Mouse (Mus musculus) Muller cell, postnatal 12 days (primary cell): ENCODE measurements around the gene Abtb2.
"Not testable (repeated sequence)": the region's sequence is repeated elsewhere in the genome, so short reads cannot be mapped to it uniquely, and the experiment has no call there.

Source experiments
- DNase-seq: peaks from one replicate; pipeline ENCODE4 v3.0.0-alpha.2; 2015; ENCODE audit errors: inconsistent ontology term

The Abtb2 gene

DNA sequence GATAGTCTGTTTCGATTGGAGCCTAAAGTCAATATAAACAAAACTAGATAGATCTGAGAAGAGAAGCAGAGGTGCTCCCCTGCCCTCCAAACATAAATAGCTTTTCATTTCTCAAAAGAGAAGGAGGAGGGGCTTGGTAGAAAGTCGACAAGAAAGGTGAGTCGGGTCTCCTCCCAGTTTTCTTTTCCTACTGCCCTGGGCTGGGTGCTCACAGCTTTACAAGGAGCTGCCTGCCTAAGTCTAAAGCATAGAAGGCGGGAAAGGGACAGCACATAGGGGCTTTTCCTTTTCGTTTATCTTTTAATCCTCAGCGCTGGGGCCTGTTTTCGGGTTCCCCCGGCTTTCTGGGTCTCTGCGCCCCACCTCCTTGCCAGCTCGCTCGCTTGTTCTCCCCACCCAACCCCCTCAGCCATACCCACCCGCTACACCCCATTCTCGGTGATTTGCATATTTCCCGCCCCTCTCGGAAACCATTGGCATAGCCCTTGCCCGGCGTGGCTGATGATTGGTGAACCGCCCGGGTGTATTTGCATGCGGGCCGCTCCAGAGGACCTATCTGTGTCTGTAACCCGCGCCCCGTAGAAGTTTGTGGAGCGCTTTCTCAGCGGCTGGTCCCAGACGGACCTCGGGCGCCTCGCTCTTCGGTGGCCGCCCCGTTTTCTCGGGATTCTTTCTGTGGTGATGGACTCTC, at the start of gene Abtb2:
Gene Abtb2 (plus strand): TSS at position 579 of the 691 bp plus-strand sequence.
- peak; percentile 94 for DNase-seq

- no peak for DNase-seq
Measured at GRCm38 (mm10) chr2:103516472-103516871, 49.6 kb upstream of the Abtb2 start.

GRCm38 (mm10) chr2:103525596-103525995, 40.5 kb upstream of the Abtb2 start:
- no peak for DNase-seq

- peak; percentile 36 for DNase-seq
Measured at GRCm38 (mm10) chr2:103547132-103547531, 19.0 kb upstream of the Abtb2 start.

DNA sequence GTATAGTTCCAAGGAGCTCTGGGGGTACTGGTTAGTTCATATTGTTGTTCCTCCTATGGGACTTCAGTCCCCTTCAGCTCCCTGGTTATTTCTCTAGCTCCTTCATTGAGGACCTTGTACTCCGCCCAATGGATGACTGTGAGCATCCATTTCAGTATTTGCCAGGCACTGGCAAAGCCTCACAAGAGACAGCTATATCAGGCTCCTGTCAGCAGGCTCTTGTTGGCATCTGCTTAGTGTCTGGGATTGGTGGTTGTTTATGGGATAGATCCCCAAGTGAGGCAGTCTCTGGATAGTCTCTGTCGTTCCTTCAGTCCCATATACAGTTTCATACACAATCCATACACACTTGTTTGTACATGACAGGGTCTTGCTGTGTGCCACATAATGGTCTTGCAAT, 15.8 kb upstream of the Abtb2 start:
- DNase-seq = not testable (repeated sequence)

DNA sequence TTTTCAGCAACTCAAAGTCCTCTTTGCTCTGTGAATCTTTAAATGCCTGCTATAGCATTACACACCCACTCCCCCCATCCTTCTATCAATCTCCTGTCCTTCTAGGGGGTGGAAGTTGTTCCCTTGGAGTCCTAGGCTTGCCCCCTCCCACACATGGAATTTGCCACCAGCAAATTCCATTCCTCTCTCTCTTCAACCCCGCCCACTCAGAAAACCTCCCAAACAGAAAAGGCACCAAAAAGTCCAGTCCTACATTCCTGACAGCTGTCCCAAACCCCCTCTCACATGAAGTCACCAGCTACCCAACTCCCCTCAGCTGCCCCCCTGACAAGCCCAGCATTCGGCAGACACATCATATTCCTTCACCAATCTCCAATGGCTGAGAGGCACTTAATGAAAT, 12.1 kb upstream of the Abtb2 start:
- peak; percentile 62 for DNase-seq

DNA sequence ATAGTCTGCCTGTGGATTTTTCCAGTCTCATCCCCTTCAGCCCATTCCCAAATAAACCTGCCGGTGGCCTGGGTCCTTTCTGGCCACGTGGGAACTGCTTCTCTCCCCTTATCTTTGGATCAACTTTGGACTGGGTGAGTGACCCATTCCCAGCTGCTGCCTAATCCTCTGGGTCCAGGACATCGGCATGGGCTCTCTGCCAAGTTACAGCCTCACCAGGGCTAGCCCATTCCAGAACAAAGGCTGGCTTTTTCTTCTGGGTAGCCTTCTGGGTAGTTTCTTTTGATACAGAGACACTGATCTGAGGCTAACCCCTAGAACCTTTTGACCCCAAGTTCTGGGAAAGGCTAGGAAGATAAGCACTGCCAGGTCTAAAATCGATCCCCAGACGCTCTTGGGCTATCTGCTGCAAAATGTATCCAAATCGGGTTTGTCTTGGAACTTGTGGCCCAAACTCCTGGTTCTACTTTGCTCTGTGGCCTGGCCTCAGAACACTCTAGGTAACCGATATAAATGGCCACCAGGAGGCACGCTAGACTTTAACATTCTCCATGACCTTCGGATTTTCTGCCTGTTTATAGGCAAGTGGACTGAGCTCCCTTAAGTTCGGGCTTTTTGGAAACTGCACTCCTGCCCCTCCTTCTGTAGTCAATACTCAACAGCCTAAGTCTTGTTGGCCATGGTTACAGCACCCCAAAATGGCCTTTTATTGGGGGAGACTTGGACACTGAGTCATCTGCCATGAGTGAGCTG, 9.8 kb upstream of the Abtb2 start:
- no peak for DNase-seq

GRCm38 (mm10) chr2:103560955-103561354, 5.2 kb upstream of the Abtb2 start:
- DNase-seq = no peak

- peak; percentile 72 for DNase-seq
Measured at GRCm38 (mm10) chr2:103564427-103565023, 1.6 kb upstream of the Abtb2 start.

DNA sequence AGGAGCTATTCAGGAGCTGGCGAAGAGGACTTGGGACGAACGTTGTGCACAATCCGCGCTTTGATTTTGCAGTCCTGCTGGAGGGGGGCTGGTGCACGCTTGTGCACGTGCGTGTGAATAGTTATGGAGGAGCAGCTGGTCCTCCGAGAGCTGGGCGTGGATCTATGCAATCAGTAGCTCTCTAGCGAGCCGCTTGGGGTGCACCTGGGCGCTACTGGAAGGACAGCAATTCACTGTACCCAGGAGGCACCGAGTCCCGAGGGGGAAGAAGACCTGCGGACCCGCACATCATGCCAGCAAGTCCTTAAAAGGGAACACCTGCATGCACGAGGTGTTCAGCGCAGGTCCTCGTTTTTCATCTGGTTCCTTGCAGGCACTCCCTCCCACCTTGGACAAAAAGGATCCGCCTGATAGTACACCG, 929 bp upstream of the Abtb2 start:
- DNase-seq = peak; percentile 27

DNA sequence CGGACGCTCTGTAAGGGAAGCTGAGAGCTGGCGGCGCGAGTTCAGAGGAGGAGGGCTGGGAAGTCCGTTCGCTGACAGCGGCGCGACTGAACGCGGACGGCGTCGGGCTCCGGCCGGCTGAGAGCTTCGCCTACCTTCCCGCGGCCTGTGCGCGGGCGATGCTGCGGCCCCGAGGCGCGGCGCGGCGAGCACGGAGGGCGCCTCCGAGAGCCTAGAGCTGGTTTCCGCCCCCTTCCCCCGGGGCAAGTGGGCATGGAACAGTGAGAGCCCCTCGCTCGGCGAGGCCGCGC, 258 bp downstream of the Abtb2 start:
- no peak for DNase-seq

DNA sequence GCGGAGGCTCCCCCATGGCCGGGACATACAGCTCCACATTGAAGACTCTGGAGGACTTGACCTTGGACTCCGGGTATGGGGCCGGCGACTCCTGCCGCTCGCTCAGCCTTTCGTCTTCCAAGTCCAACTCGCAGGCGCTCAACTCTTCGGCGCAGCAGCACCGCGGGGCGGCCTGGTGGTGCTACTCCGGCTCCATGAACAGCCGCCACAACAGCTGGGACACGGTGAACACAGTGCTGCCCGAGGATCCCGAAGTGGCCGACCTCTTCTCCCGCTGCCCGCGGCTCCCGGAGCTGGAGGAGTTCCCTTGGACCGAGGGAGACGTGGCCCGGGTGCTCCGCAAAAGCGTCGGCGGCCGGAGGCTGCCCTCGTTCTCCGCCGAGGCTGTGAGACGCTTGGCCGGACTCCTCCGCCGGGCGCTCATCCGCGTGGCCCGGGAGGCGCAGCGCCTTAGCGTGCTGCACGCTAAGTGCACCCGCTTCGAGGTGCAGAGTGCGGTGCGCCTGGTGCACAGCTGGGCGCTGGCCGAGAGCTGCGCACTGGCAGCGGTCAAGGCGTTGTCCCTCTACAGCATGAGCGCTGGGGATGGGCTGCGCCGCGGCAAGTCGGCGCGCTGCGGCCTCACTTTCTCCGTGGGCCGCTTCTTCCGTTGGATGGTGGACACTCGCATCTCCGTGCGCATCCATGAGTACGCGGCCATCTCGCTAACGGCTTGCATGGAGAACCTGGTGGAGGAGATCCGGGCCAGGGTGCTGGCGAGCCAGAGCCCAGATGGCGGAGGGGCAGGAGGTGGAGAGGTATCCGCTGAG, 807 bp downstream of the Abtb2 start:
- peak; percentile 80 for DNase-seq

DNA sequence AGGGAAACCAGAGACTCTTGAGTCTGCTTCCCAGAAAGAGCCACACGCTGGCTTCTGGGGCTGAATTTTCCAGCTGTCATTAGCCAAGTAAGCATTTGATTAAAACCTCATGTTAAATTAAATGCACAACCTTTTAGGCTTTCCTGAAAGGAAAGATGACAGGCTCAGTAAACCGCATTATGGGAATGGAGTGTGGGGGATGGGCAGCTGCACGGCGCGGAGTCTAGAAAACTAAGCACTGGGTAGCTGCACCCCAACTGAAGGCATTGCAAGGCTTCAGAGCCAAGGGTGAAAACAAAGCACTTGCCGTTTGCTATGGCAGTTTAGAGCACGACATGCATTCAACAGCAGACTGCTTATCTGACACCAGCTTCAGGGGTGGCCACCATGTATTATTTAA, 2.1 kb downstream of the Abtb2 start:
- DNase-seq = no peak

- DNase-seq = peak; percentile 53
Measured at GRCm38 (mm10) chr2:103569716-103570115, 3.6 kb downstream of the Abtb2 start.

- DNase-seq = no peak
Measured at GRCm38 (mm10) chr2:103572354-103572753, 6.2 kb downstream of the Abtb2 start.

DNA sequence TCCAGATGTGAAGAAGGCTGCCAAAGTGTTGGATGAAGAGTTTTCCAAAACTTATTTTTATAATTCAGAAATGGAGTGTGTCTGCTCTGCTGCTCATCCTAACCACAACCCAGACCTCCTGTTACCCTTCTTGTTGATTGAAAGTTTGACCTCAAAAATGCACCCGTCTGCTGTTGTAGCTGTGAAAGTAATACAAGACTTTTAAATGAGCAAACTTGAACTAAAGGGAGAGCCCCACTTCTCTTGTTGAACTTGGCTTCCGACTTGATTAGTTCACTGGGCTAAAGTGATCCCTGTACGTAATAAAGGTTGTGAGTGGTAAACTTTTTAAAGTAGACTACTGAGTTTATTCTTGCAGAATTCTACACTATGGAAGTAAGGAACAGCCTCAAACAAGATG, 10.3 kb downstream of the Abtb2 start:
- no peak for DNase-seq

DNA sequence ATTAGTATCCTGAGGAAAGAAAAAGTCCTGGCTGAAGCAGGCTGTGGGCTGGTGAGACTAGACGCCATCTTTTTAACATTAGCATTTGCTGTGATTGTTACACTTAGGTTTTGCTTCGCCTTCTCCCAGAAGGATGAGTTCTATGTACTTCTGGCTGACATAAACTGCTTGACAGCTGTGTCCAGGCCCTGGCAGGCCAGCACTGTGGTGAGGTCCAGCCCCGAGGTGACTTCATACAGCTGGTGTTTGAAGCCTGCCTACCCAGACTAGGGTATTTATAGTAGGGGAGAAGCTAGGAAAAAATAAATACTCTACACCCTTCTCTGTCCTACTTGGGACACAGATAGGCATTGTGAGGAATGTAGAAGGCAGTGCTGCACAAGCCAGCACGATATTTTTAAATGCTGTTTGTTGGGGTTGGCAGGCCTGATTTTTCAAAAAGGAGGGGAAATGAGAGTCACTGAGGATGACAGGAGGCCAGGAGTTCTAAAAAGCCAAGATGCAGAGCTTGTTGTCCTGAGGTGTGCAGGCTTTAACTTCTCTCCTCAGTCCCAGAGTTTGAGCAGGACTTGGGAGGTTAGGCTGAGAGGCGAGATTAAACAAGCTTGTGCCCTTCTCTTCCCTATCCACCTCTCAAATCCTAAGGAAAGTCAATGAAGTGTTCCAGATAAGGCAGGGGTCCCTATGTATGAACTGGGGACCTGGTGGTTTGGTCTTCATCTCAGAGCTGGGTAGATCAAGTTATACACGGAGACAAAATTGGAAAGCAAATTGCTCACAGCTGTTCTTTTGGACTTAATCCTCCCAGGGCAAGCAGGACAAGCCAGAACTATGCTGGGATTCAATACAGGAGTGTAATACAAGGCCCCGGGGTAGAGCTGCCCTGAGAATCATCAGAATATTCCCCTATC, 11.9 kb downstream of the Abtb2 start:
- no peak for DNase-seq

DNA sequence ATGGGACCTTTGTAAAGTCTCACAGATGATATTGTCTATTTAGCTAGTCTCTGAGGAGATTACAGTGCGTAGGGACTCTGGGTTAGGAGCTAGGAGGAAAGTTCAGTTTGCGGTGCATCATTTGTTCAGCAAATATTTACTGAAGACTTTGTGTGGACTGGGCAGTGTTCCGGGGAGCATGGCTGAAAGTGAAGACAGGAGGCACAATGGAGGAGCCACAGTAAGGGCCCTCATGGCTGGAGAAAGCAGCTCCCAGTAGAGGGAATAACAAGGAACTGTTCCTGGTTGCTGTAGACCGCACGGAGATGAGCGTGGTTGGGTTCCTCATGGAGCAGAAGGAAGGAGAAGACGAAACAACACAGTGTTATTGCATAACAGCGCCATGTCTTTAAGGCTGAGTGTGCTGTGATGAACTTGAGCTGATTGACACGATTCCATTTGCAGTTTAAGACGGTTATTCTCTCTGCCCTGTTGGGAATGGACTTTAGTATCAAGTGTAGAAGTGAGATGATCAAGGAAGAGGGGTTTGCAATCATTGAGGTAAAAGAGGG, 12.6 kb downstream of the Abtb2 start:
- no peak for DNase-seq

DNA sequence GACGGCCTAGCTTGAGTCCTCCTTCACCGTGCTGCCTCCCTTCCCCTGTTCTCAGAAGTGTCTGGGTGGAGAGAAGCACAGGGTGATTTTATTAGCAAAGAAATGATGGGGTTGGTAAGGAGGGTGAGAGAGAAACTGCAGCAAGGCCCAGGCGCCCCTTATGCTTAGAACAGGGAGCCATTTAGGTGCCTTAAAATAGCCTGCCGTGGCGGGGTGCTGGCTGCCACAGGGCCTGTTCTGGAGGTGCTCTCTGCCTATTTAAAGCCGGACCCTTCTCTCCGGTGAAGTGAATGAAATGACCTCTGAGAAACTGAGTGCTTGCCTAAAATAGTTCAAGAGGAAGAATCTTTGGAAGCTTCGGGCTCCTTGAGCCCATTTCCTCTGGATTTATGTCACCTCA, 14.6 kb downstream of the Abtb2 start:
- DNase-seq = no peak

GRCm38 (mm10) chr2:103581369-103581897, 15.3 kb downstream of the Abtb2 start:
- DNase-seq = no peak

DNA sequence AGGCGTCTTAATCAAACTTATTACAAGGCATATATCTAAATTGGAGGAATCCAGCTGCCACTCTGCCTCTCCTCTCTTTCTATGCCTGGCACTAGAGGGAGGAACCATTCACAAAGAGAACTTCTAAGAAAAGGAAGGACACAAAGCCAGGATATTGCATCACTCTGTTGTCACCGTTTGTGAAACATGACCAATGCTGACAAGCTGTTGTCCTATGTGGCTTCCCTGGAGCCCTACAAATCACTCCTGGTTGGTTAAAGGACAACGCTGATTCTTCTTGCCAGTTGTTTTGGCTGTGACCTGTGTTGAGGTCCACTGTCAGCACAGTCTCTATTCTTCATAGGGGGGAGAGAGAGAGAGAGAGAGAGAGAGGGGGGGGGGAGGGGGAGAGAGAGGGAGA, 17.2 kb downstream of the Abtb2 start:
- peak; percentile 24 for DNase-seq
